Mouse (Mus musculus): ENCODE results near the gene Sirt7.

DNA sequence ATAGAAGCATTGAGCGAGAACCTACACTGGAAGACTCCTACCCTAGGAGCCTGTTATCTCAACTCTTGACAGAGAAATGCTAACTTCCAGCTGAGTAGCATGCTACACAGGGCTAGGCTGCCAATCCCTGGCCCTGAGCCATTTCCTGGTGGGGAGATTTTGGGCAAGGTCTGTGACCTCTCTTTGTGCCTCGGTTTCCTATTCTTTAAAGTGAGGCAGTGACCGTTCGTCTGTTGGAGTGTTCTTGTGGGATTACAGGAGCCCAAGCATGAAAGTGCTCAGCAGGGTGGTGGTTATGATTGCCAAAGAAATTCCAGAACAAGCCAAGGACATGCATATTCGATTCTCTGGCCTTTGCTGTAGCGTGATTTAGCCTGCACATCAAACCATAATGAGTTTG lies 37.7 kb upstream of the Sirt7 start:
- TF ChIP-seq POLR2A (IDR thresholded peaks at IDR 0.05; ENCODE audit: low read depth, low read length) (no peak), CTCF (conservative IDR thresholded peaks at IDR 0.05; ENCODE audit: insufficient read depth, insufficient read length, low read depth, low read length) (no peak)

Measured in kidney, adult 2 months (tissue).